Mouse (Mus musculus) olfactory bulb, adult 2 months (tissue): ENCODE measurements around the gene Hist2h3c2.

ENCODE experiments used
- CTCF ChIP-seq: fragments of 200-500 bp; IDR thresholded peaks from 2 replicates; pipeline ENCODE4 v1.5.1; 2012; ENCODE audit warnings: low read depth, mild to moderate bottlenecking, low read length, moderate library complexity; ENCODE audit not compliant: insufficient read depth
- POLR2A ChIP-seq: fragments of 200-500 bp; IDR thresholded peaks from 2 replicates; pipeline ENCODE4 v1.6.1; 2012; ENCODE audit warnings: mild to moderate bottlenecking, low read depth, low read length, moderate library complexity; ENCODE audit not compliant: insufficient read depth

GRCm38 (mm10) chr3:96225421-96225820 lies 13.5 kb downstream of the Hist2h3c2 start:
- TF ChIP-seq CTCF, result no peak
- no peak for TF ChIP-seq POLR2A
